ENCODE assay signal across 8 mouse cellular contexts in genomic region chr5:117286831-117287822, GRCm38 (mm10). TPM values are rescaled to one million over a fixed set of nuclear protein-coding genes. Genes with fewer than 3 reads are reported as not detected.
DNase-seq lines count a peak whose midpoint lies in the region; ATAC-seq and TF ChIP-seq lines count a peak whose summit lies in the region.

Pebp1 (minus strand) TSS chr5:117287625.

- peak; percentile 99 for ATAC-seq in hematopoietic stem cell, adult 5-6 weeks (replicated peaks in 1 of 2; ENCODE audit: insufficient read depth in 1 of 2, low FRiP score in 2 of 2, low TSS enrichment in 1 of 2, low read depth in 1 of 2, poor library complexity in 2 of 2, severe bottlenecking in 2 of 2)
- peak; percentile 99 for ATAC-seq in lung, embryonic 16.5 days (ENCODE audit: low read depth)

- H3K27me3 ChIP-seq in MEL (ENCODE audit: control insufficient read depth in 1 of 2, insufficient read depth in 2 of 2, low read length in 2 of 2), result no peaks in the 10 kb centered on the region
- no peaks in the 10 kb centered on the region for H3K27me3 ChIP-seq in cerebellum, adult 2 months (ENCODE audit: control insufficient read depth, insufficient read depth, low read length)
- H3K27me3 ChIP-seq in lung, embryonic 16.5 days (ENCODE audit: control insufficient read depth, insufficient read depth, low read depth, low read length), result no peaks in the 10 kb centered on the region

- TF ChIP-seq CTCF in MEL (IDR thresholded peaks at IDR 0.05 in 2 of 3, conservative IDR thresholded peaks at IDR 0.05 in 1 of 3; ENCODE audit: control insufficient read depth in 1 of 3, insufficient read depth in 1 of 3, low read depth in 2 of 3, low read length in 3 of 3, poor library complexity in 1 of 3, severe bottlenecking in 1 of 3), result no peak
- TF ChIP-seq CTCF in cerebellum, adult 2 months (IDR thresholded peaks at IDR 0.05; ENCODE audit: borderline replicate concordance, insufficient read depth, low read depth, low read length), result no peak

- peak; percentile 59 to 75; a peak in 3 of 4 replicates for TF ChIP-seq POLR2A in MEL (IDR thresholded peaks at IDR 0.05; ENCODE audit: control insufficient read depth in 1 of 2, insufficient read depth in 1 of 2, low read depth in 1 of 2, low read length in 2 of 2, poor library complexity in 1 of 2)
- 0 out of 2 replicates have a peak, but pooled peaks have one; percentile 9 for TF ChIP-seq POLR2A in cerebellum, adult 2 months (IDR thresholded peaks at IDR 0.05; ENCODE audit: borderline replicate concordance, insufficient read depth, low read length)

- peaks cover 5 to 25% of the 10 kb centered on the region in 2 experiments for H3K36me3 ChIP-seq in MEL (ENCODE audit: control insufficient read depth in 1 of 2, insufficient read depth in 2 of 2, low read length in 2 of 2)
- peaks cover 13% of the 10 kb centered on the region for H3K36me3 ChIP-seq in lung, embryonic 16.5 days (ENCODE audit: control insufficient read depth, insufficient read depth, low read length)

- peak within 1 kb of the TSS; percentile 84 for H3K9ac ChIP-seq in MEL (ENCODE audit: control insufficient read depth, low read depth, low read length, poor library complexity, severe bottlenecking)
- H3K9ac ChIP-seq in lung, embryonic 16.5 days (ENCODE audit: low read length), result peak within 1 kb of the TSS; percentile 72

- peak within 1 kb of the TSS; percentile 75 for H3K4me2 ChIP-seq in lung, embryonic 16.5 days (ENCODE audit: low read depth, low read length)

- peak within 1 kb of the TSS; percentile 49 for H3K27ac ChIP-seq in MEL (ENCODE audit: control insufficient read depth, low read depth, low read length)
- H3K27ac ChIP-seq in cerebellum, adult 2 months (ENCODE audit: insufficient read depth, low read length), result no peak within 1 kb of the TSS
- peak within 1 kb of the TSS; percentile 33 for H3K27ac ChIP-seq in lung, embryonic 16.5 days (ENCODE audit: low read length)

- peak; percentile 97 for DNase-seq in MEL (ENCODE audit: low read depth, low spot score)
- peak; percentile 94 to 96 for DNase-seq in cerebellum, adult 2 months
- peak; percentile 96 for DNase-seq in forelimb bud, embryonic 11.5 days (ENCODE audit: low read depth, low spot score)
- DNase-seq in layer of hippocampus, adult 9-10 months (ENCODE audit: low spot score), result peak; percentile 82
- DNase-seq in ovary, postnatal 10 days (ENCODE audit: low spot score), result peak; percentile 87
- peak; percentile 90 to 92 for DNase-seq in thymus, postnatal 10 days (ENCODE audit: low spot score in 2 of 2)

- H3K4me1 ChIP-seq in MEL (ENCODE audit: control insufficient read depth in 1 of 2, insufficient read depth in 2 of 2, low read length in 2 of 2), result peaks cover 11 to 27% of the 10 kb centered on the region in 2 experiments
- peaks cover 6% of the 10 kb centered on the region; the same call in 1 of the 2 replicates for H3K4me1 ChIP-seq in cerebellum, adult 2 months (ENCODE audit: control insufficient read depth, insufficient read depth, low read length)
- peaks cover 15% of the 10 kb centered on the region for H3K4me1 ChIP-seq in lung, embryonic 16.5 days (replicated peaks; ENCODE audit: control insufficient read depth, insufficient read depth, low read length)

- peaks cover 28% of the 10 kb centered on the region for H3K79me2 ChIP-seq in MEL (ENCODE audit: control insufficient read depth, insufficient read depth, low read length, poor library complexity)

- 1% methylated on average over 77 of the region's 77 CpGs for WGBS in cerebellum, adult 2 months
- under 1% methylated on average over 73 of the region's 77 CpGs for WGBS in lung, embryonic 16.5 days

- TF ChIP-seq EP300 in MEL (IDR thresholded peaks at IDR 0.05; ENCODE audit: low read depth in 1 of 2, low read length in 2 of 2), result no peak

- TF ChIP-seq RAD21 in MEL (IDR thresholded peaks at IDR 0.05; ENCODE audit: low read depth, low read length), result no peak

- H3K4me3 ChIP-seq in MEL (ENCODE audit: control insufficient read depth in 1 of 2, insufficient read depth in 1 of 2, low read depth in 2 of 2, low read length in 2 of 2), result peak within 1 kb of the TSS; percentile 96 to 100
- H3K4me3 ChIP-seq in cerebellum, adult 2 months (replicated peaks; ENCODE audit: insufficient read depth, low read depth, low read length), result peak within 1 kb of the TSS; percentile 71
- H3K4me3 ChIP-seq in lung, embryonic 16.5 days (ENCODE audit: low read length), result peak within 1 kb of the TSS; percentile 58

- no peaks in the 10 kb centered on the region for H3K9me3 ChIP-seq in MEL (replicated peaks; ENCODE audit: insufficient read depth, low read length)
- H3K9me3 ChIP-seq in lung, embryonic 16.5 days (ENCODE audit: control insufficient read depth, low read length), result no peaks in the 10 kb centered on the region

TF ChIP-seq in MEL, 35 proteins besides CTCF, POLR2A, EP300 and RAD21:
- TF ChIP-seq MYB (IDR thresholded peaks at IDR 0.05; ENCODE audit: low read depth, low read length) (peak; percentile 45; the same call in 1 of the 2 replicates), ZNF384 (IDR thresholded peaks at IDR 0.05; ENCODE audit: low read depth, low read length) (no peak), GATA1 (IDR thresholded peaks at IDR 0.05; ENCODE audit: low read depth, low read length) (peak; percentile 33), SMC3 (IDR thresholded peaks at IDR 0.05; ENCODE audit: low read depth, low read length) (no peak), KAT2A (conservative IDR thresholded peaks at IDR 0.05; ENCODE audit: low read depth, low read length) (no peak), NELFE (IDR thresholded peaks at IDR 0.05; ENCODE audit: low read depth, low read length) (peak; percentile 66), E2F4 (IDR thresholded peaks at IDR 0.05; ENCODE audit: borderline replicate concordance, low read depth, low read length) (no peak), HCFC1 (IDR thresholded peaks at IDR 0.05; ENCODE audit: low read depth, low read length) (no peak), MAX (IDR thresholded peaks at IDR 0.05; ENCODE audit: low read length) (peak; percentile 91), SIN3A (IDR thresholded peaks at IDR 0.05; ENCODE audit: low read length) (peak; percentile 61), JUND (IDR thresholded peaks at IDR 0.05; ENCODE audit: low read depth, low read length) (no peak), MAFK (IDR thresholded peaks at IDR 0.05; ENCODE audit: borderline replicate concordance, low read depth, low read length) (no peak), USF1 (IDR thresholded peaks at IDR 0.05; ENCODE audit: low read depth, low read length) (peak; percentile 28; the same call in 1 of the 2 replicates), TBP (IDR thresholded peaks at IDR 0.05; ENCODE audit: low read depth, low read length) (0 out of 2 replicates have a peak, but pooled peaks have one; percentile 32), ZMIZ1 (IDR thresholded peaks at IDR 0.05; ENCODE audit: low read depth, low read length) (no peak), TAL1 (IDR thresholded peaks at IDR 0.05; ENCODE audit: low read length) (no peak), TCF12 (IDR thresholded peaks at IDR 0.05; ENCODE audit: low read depth, low read length) (no peak; the same call in 1 of the 2 replicates), MAZ (IDR thresholded peaks at IDR 0.05; ENCODE audit: low read depth, low read length) (0 out of 2 replicates have a peak, but pooled peaks have one; percentile 38), NRF1 (IDR thresholded peaks at IDR 0.05; ENCODE audit: insufficient read depth, low read depth, low read length, poor library complexity, severe bottlenecking) (peak; percentile 69), ZKSCAN1 (IDR thresholded peaks at IDR 0.05; ENCODE audit: low read depth, low read length) (no peak), ZC3H11A (IDR thresholded peaks at IDR 0.05; ENCODE audit: low read depth, low read length) (no peak), MYC (IDR thresholded peaks at IDR 0.05; ENCODE audit: low read depth, low read length) (0 out of 2 replicates have a peak, but pooled peaks have one; percentile 67), UBTF (IDR thresholded peaks at IDR 0.05; ENCODE audit: borderline replicate concordance, insufficient read depth, low read depth, low read length) (0 out of 2 replicates have a peak, but pooled peaks have one; percentile 15), MEF2A (IDR thresholded peaks at IDR 0.05; ENCODE audit: extremely low read depth, insufficient replicate concordance, low read depth, low read length, poor library complexity, severe bottlenecking) (no peak), POLR2AphosphoS2 (IDR thresholded peaks at IDR 0.05; ENCODE audit: low read length) (no peak), MXI1 (IDR thresholded peaks at IDR 0.05; ENCODE audit: low read depth, low read length) (peak; percentile 71), CHD1 (IDR thresholded peaks at IDR 0.05; ENCODE audit: low read depth, low read length) (no peak)

RNA-seq across cellular contexts. Expression of gene Pebp1, which starts in this region (rescaled TPM):
- 558 and 572 TPM in 2 replicates for total RNA-seq in MEL (2012; rRNA removed)
- polyA plus RNA-seq in MEL (2012; ENCODE audit: insufficient read depth in 1 of 2, insufficient read length in 2 of 2, low read depth in 1 of 2, low replicate concordance in 2 of 2, missing spikeins in 1 of 2), result 100 to 1,000 TPM in 1 of 2 experiments, not detected in 1; 568 TPM
- 792 and 833 TPM in 2 replicates for polyA plus RNA-seq in cerebellum, adult 2 months (2012; rRNA removed)
- 84.6 and 158 TPM in 2 replicates for total RNA-seq in hematopoietic stem cell, adult 5-6 weeks (2017)
- 649 and 667 TPM in 2 replicates for polyA plus RNA-seq in lung, embryonic 16.5 days (2015; fragmentation: Nextera tagmentation; extraction: Ambion mirVana)
